Mouse (Mus musculus) embryonic facial prominence, embryonic 14.5 days (tissue): ENCODE measurements around the gene Prkd2. TPM values are rescaled to one million over a fixed set of nuclear protein-coding genes. Genes with fewer than 3 reads are reported as not detected.

Experiments used
- ATAC-seq: fragments of 200-750 bp; cut with Nextera tagmentation; 2 replicates; pipeline ENCODE4 v1.8.0; 2017; ENCODE audit warnings: low read depth, moderate number of reproducible peaks, moderate TSS enrichment
- DNase-seq: peaks from one replicate; pipeline ENCODE4 v3.0.0-alpha.2; 2015; ENCODE audit warnings: low spot score
- H3K27ac ChIP-seq: fragments of 300-500 bp; sonication (generic); replicated peaks from 2 replicates; pipeline ENCODE4 v1.5.1; 2014; ENCODE audit warnings: low read depth, mild to moderate bottlenecking, low read length, moderate library complexity
- H3K27me3 ChIP-seq: fragments of 300-500 bp; sonication (generic); replicated peaks from 2 replicates; pipeline ENCODE4 v1.6.1; 2014; ENCODE audit warnings: low read length; ENCODE audit not compliant: control insufficient read depth, insufficient read depth
- H3K36me3 ChIP-seq: fragments of 300-500 bp; sonication (generic); 2 replicates; pipeline ENCODE4 v1.6.1; 2014; ENCODE audit warnings: low read length, mixed read lengths; ENCODE audit not compliant: control insufficient read depth, insufficient read depth
- H3K4me1 ChIP-seq: fragments of 300-500 bp; sonication (generic); 2 replicates; pipeline ENCODE4 v1.6.1; 2014; ENCODE audit warnings: antibody characterized with exemption, low read length; ENCODE audit not compliant: control insufficient read depth, insufficient read depth
- H3K4me2 ChIP-seq: fragments of 300-500 bp; sonication (generic); 2 replicates; pipeline ENCODE4 v1.6.1; 2014; ENCODE audit warnings: low read depth, mild to moderate bottlenecking, low read length, moderate library complexity, mixed read lengths
- H3K4me3 ChIP-seq: fragments of 300-500 bp; sonication (generic); 2 replicates; pipeline ENCODE4 v1.5.1; 2014; ENCODE audit warnings: low read depth, mild to moderate bottlenecking, low read length
- H3K9ac ChIP-seq: fragments of 300-500 bp; sonication (generic); 2 replicates; pipeline ENCODE4 v1.6.1; 2014; ENCODE audit warnings: low read depth, mild to moderate bottlenecking, low read length, moderate library complexity, mixed read lengths
- H3K9me3 ChIP-seq: fragments of 300-500 bp; sonication (generic); 2 replicates; pipeline ENCODE4 v1.6.1; 2016; ENCODE audit warnings: low read length; ENCODE audit not compliant: control insufficient read depth
- WGBS: fragments of 180-500 bp; shearing (Covaris S2); extraction: QIAGEN DNeasy Blood & Tissue Kit; methylation state at CpG from one replicate; pipeline ENCODE4 v1.1.7; 2014; 5-methylcytosine and 5-hydroxymethylcytosine counted together
- polyA plus RNA-seq: library from polyadenylated mRNA; unstranded; fragments of >200 nt; fragmentation: Nextera tagmentation; extraction: Ambion mirVana; gene quantifications from 2 replicates; pipeline ENCODE4 v1.2.1, GENCODE M21; 2014

Gene Prkd2
- polyA plus RNA-seq, 1 experiment from 2014 or later, result 16.5 TPM

GRCm38 (mm10) chr7:16885271-16885776, 42.6 kb downstream of the Prkd2 start:
- ATAC-seq (peak; percentile 27; the same call in 1 of the 2 replicates), DNase-seq (no peak)
- peak overlapping the region; percentile 30 for H3K4me3 ChIP-seq
- H3K4me1 ChIP-seq, result peaks cover 2% of the 10 kb centered on the region; the same call in 1 of the 2 replicates
- WGBS, result 27% methylated on average over 14 of the region's 95 CpGs
- H3K9ac ChIP-seq, result peak overlapping the region; percentile 30; the same call in 1 of the 2 replicates
- H3K27me3 ChIP-seq, result no peaks in the 10 kb centered on the region
- peaks cover 71% of the 10 kb centered on the region for H3K36me3 ChIP-seq
- H3K9me3 ChIP-seq, result peaks cover 12% of the 10 kb centered on the region; the same call in 1 of the 2 replicates
- no peak overlapping the region for H3K27ac ChIP-seq
- peak overlapping the region; percentile 26 for H3K4me2 ChIP-seq

GRCm38 (mm10) chr7:16885905-16886304, 43.2 kb downstream of the Prkd2 start:
- Histone ChIP-seq H3K4me1 (peaks cover 3% of the 10 kb centered on the region; the same call in 1 of the 2 replicates), H3K4me2 (0 out of 2 replicates have a peak overlapping the region, but pooled peaks have one; percentile 26), H3K4me3 (peak overlapping the region; percentile 30), H3K27ac (no peak overlapping the region), H3K27me3 (no peaks in the 10 kb centered on the region), H3K9me3 (peaks cover 12% of the 10 kb centered on the region; the same call in 1 of the 2 replicates), H3K36me3 (peaks cover 70% of the 10 kb centered on the region), H3K9ac (0 out of 2 replicates have a peak overlapping the region, but pooled peaks have one; percentile 30)
- WGBS, result 57% methylated on average over 29 of the region's 59 CpGs
- DNase-seq (no peak), ATAC-seq (no peak)

- Histone ChIP-seq H3K9ac (peak overlapping the region; percentile 46; the same call in 1 of the 2 replicates), H3K4me2 (peak overlapping the region; percentile 64), H3K9me3 (peaks cover 9% of the 10 kb centered on the region; the same call in 1 of the 2 replicates), H3K36me3 (peaks cover 30% of the 10 kb centered on the region), H3K4me3 (peak overlapping the region; percentile 39), H3K27me3 (no peaks in the 10 kb centered on the region), H3K27ac (peak overlapping the region; percentile 93), H3K4me1 (peaks cover 34% of the 10 kb centered on the region)
- 16% methylated on average over 6 of the region's 6 CpGs for WGBS
- DNase-seq (no peak), ATAC-seq (no peak)
Observed at GRCm38 (mm10) chr7:16890536-16890935, 47.8 kb downstream of the Prkd2 start.

DNA sequence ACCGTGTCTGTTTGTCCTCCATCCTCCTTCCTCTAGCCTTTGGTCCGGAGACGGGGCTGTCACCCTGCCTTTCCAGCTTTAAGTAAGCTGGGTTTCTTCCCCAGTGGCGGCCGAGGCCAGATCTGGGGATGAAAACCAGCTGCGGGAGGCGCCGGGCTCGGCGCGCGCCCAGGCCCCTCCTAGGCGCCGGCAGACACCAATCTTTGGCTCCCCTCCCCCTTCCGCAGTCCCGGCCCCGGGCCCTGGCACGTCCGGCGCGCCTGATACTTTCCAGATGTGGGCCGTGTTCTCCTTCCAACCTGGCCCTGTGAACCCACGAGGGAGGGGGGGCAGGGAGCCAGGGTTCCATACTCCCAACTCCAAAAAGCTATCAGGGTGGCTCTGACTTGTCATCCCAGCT, 48.2 kb downstream of the Prkd2 start:
- peaks cover 26% of the 10 kb centered on the region for H3K36me3 ChIP-seq
- DNase-seq (peak; percentile 94), ATAC-seq (peak; percentile 82)
- peak overlapping the region; percentile 93 for H3K27ac ChIP-seq
- peak overlapping the region; percentile 39 for H3K4me3 ChIP-seq
- no peaks in the 10 kb centered on the region for H3K27me3 ChIP-seq
- H3K4me2 ChIP-seq, result peak overlapping the region; percentile 64
- peaks cover 5% of the 10 kb centered on the region; the same call in 1 of the 2 replicates for H3K9me3 ChIP-seq
- peaks cover 34% of the 10 kb centered on the region for H3K4me1 ChIP-seq
- peak overlapping the region; percentile 46; the same call in 1 of the 2 replicates for H3K9ac ChIP-seq
- WGBS, result under 1% methylated on average over 23 of the region's 23 CpGs

- peaks cover 34% of the 10 kb centered on the region for H3K4me1 ChIP-seq
- DNase-seq, result peak; percentile 93
- H3K9ac ChIP-seq, result peak within 1 kb of the TSS; percentile 46
- H3K36me3 ChIP-seq, result peaks cover 18% of the 10 kb centered on the region
- H3K27ac ChIP-seq, result peak within 1 kb of the TSS; percentile 93
- peak within 1 kb of the TSS; percentile 39 for H3K4me3 ChIP-seq
- under 1% methylated on average over 30 of the region's 30 CpGs for WGBS
- peak within 1 kb of the TSS; percentile 64 for H3K4me2 ChIP-seq
- peak; percentile 84 for ATAC-seq
- no peaks in the 10 kb centered on the region for H3K27me3 ChIP-seq
- no peaks in the 10 kb centered on the region for H3K9me3 ChIP-seq
Observed at GRCm38 (mm10) chr7:16891641-16892351, 49.1 kb downstream of the Prkd2 start, which contains the start of gene Gng8. Gene Gng8 (plus strand): TSS chr7:16891786.

- H3K27me3 ChIP-seq, result no peaks in the 10 kb centered on the region
- H3K36me3 ChIP-seq, result peaks cover 12% of the 10 kb centered on the region
- peaks cover 34% of the 10 kb centered on the region for H3K4me1 ChIP-seq
- 33% methylated on average over 9 of the region's 9 CpGs for WGBS
- peak overlapping the region; percentile 39 for H3K4me3 ChIP-seq
- DNase-seq (no peak), ATAC-seq (no peak)
- peak overlapping the region; percentile 64 for H3K4me2 ChIP-seq
- H3K27ac ChIP-seq, result no peak overlapping the region
- peak overlapping the region; percentile 38 for H3K9ac ChIP-seq
- no peaks in the 10 kb centered on the region for H3K9me3 ChIP-seq
Observed at GRCm38 (mm10) chr7:16892352-16892730, 49.6 kb downstream of the Prkd2 start.

- ATAC-seq, result no peak
- WGBS, result 5% methylated on average over 6 of the region's 6 CpGs
- DNase-seq, result no peak
- no peaks in the 10 kb centered on the region for H3K27me3 ChIP-seq
- peak overlapping the region; percentile 26; the same call in 1 of the 2 replicates for H3K4me3 ChIP-seq
- no peak overlapping the region; the same call in 1 of the 2 replicates for H3K27ac ChIP-seq
- no peaks in the 10 kb centered on the region for H3K36me3 ChIP-seq
- peaks cover 34% of the 10 kb centered on the region for H3K4me1 ChIP-seq
- H3K9me3 ChIP-seq, result no peaks in the 10 kb centered on the region
- no peak overlapping the region for H3K9ac ChIP-seq
- H3K4me2 ChIP-seq, result peak overlapping the region; percentile 64
Observed at GRCm38 (mm10) chr7:16893612-16894011, 50.9 kb downstream of the Prkd2 start.

- H3K9me3 ChIP-seq, result no peaks in the 10 kb centered on the region
- no peaks in the 10 kb centered on the region for H3K36me3 ChIP-seq
- no peak overlapping the region for H3K9ac ChIP-seq
- ATAC-seq (no peak; the same call in 1 of the 2 replicates), DNase-seq (peak; percentile 63)
- H3K4me2 ChIP-seq, result peak overlapping the region; percentile 64
- peaks cover 34% of the 10 kb centered on the region for H3K4me1 ChIP-seq
- peak overlapping the region; percentile 26 for H3K4me3 ChIP-seq
- WGBS, result 16% methylated on average over 2 of the region's 4 CpGs
- H3K27me3 ChIP-seq, result no peaks in the 10 kb centered on the region
- no peak overlapping the region; the same call in 1 of the 2 replicates for H3K27ac ChIP-seq
Observed at GRCm38 (mm10) chr7:16894279-16894678, 51.6 kb downstream of the Prkd2 start.
